Mouse (Mus musculus): Measurements from ENCODE around the gene Zbtb4. TPM values are rescaled to one million over a fixed set of nuclear protein-coding genes. Genes with fewer than 3 reads are reported as not detected.

The Zbtb4 gene
- polyA plus RNA-seq, 1 experiment = 3.0 TPM

GRCm38 (mm10) chr11:69766126-69766609 is 456 bp downstream of the Zbtb4 start:
- H3K79me3 ChIP-seq (ENCODE audit: low read depth) = no peaks in the 10 kb centered on the region
- no peak for TF ChIP-seq CTCF (IDR thresholded peaks at IDR 0.05; ENCODE audit: control insufficient read depth, insufficient read depth, insufficient read length)
- no peak for TF ChIP-seq MAX (IDR thresholded peaks at IDR 0.05)
- TF ChIP-seq USF1 (IDR thresholded peaks at IDR 0.05; ENCODE audit: low read depth) = no peak
- no peak for TF ChIP-seq FOSL1 (IDR thresholded peaks at IDR 0.05; ENCODE audit: insufficient read depth, low read length, poor library complexity, severe bottlenecking)
- TF ChIP-seq CEBPB (IDR thresholded peaks at IDR 0.05; ENCODE audit: low read depth) = no peak
- no peak for TF ChIP-seq MYOD1 (IDR thresholded peaks at IDR 0.05; ENCODE audit: control insufficient read depth, insufficient read length, low read depth)
- no peak for TF ChIP-seq MYOG (IDR thresholded peaks at IDR 0.05; ENCODE audit: control insufficient read depth, extremely low read depth, insufficient read length)
- H3ac ChIP-seq (ENCODE audit: control insufficient read depth, insufficient read length, low read depth) = peak overlapping the region; percentile 50
- H3K4me3 ChIP-seq (ENCODE audit: insufficient read depth, poor library complexity, severe bottlenecking) = peak overlapping the region; percentile 75
- no peaks in the 10 kb centered on the region for H3K79me2 ChIP-seq (ENCODE audit: control insufficient read depth, insufficient read depth)
- no peaks in the 10 kb centered on the region for H3K27me3 ChIP-seq (ENCODE audit: control insufficient read depth, insufficient read depth, insufficient read length)
- no peaks in the 10 kb centered on the region for H3K36me3 ChIP-seq (ENCODE audit: control insufficient read depth, insufficient read depth)

GRCm38 (mm10) chr11:69766872-69767624 is 1.3 kb downstream of the Zbtb4 start:
- Histone ChIP-seq H3K4me3 (ENCODE audit: insufficient read depth, poor library complexity, severe bottlenecking) (no peak overlapping the region), H3K79me3 (ENCODE audit: low read depth) (no peaks in the 10 kb centered on the region), H3ac (ENCODE audit: control insufficient read depth, insufficient read length, low read depth) (no peak overlapping the region), H3K79me2 (ENCODE audit: control insufficient read depth, insufficient read depth) (no peaks in the 10 kb centered on the region), H3K27me3 (ENCODE audit: control insufficient read depth, insufficient read depth, insufficient read length) (no peaks in the 10 kb centered on the region), H3K36me3 (ENCODE audit: control insufficient read depth, insufficient read depth) (no peaks in the 10 kb centered on the region)
- TF ChIP-seq CEBPB (IDR thresholded peaks at IDR 0.05; ENCODE audit: low read depth) (no peak), MYOD1 (IDR thresholded peaks at IDR 0.05; ENCODE audit: control insufficient read depth, insufficient read length, low read depth) (no peak), FOSL1 (IDR thresholded peaks at IDR 0.05; ENCODE audit: insufficient read depth, low read length, poor library complexity, severe bottlenecking) (no peak), MYOG (IDR thresholded peaks at IDR 0.05; ENCODE audit: control insufficient read depth, extremely low read depth, insufficient read length) (no peak), CTCF (IDR thresholded peaks at IDR 0.05; ENCODE audit: control insufficient read depth, insufficient read depth, insufficient read length) (no peak), USF1 (IDR thresholded peaks at IDR 0.05; ENCODE audit: low read depth) (no peak), MAX (IDR thresholded peaks at IDR 0.05) (no peak)

GRCm38 (mm10) chr11:69767625-69767909 is 1.9 kb downstream of the Zbtb4 start:
- no peaks in the 10 kb centered on the region for H3K36me3 ChIP-seq (ENCODE audit: control insufficient read depth, insufficient read depth)
- TF ChIP-seq MYOG (IDR thresholded peaks at IDR 0.05; ENCODE audit: control insufficient read depth, extremely low read depth, insufficient read length) = no peak
- no peak for TF ChIP-seq CTCF (IDR thresholded peaks at IDR 0.05; ENCODE audit: control insufficient read depth, insufficient read depth, insufficient read length)
- no peak for TF ChIP-seq FOSL1 (IDR thresholded peaks at IDR 0.05; ENCODE audit: insufficient read depth, low read length, poor library complexity, severe bottlenecking)
- TF ChIP-seq MYOD1 (IDR thresholded peaks at IDR 0.05; ENCODE audit: control insufficient read depth, insufficient read length, low read depth) = no peak
- no peak for TF ChIP-seq MAX (IDR thresholded peaks at IDR 0.05)
- no peak for TF ChIP-seq USF1 (IDR thresholded peaks at IDR 0.05; ENCODE audit: low read depth)
- TF ChIP-seq CEBPB (IDR thresholded peaks at IDR 0.05; ENCODE audit: low read depth) = no peak
- no peak overlapping the region for H3K4me3 ChIP-seq (ENCODE audit: insufficient read depth, poor library complexity, severe bottlenecking)

GRCm38 (mm10) chr11:69774961-69775360 is 9.2 kb downstream of the Zbtb4 start:
- Histone ChIP-seq H3K27me3 (ENCODE audit: control insufficient read depth, insufficient read depth, insufficient read length) (no peaks in the 10 kb centered on the region), H3ac (ENCODE audit: control insufficient read depth, insufficient read length, low read depth) (no peak overlapping the region), H3K36me3 (ENCODE audit: control insufficient read depth, insufficient read depth) (no peaks in the 10 kb centered on the region), H3K4me3 (ENCODE audit: insufficient read depth, poor library complexity, severe bottlenecking) (no peak overlapping the region), H3K79me2 (ENCODE audit: control insufficient read depth, insufficient read depth) (no peaks in the 10 kb centered on the region), H3K79me3 (ENCODE audit: low read depth) (no peaks in the 10 kb centered on the region)
- TF ChIP-seq CEBPB (IDR thresholded peaks at IDR 0.05; ENCODE audit: low read depth) = no peak
- TF ChIP-seq MYOG (IDR thresholded peaks at IDR 0.05; ENCODE audit: control insufficient read depth, extremely low read depth, insufficient read length) = no peak
- no peak for TF ChIP-seq USF1 (IDR thresholded peaks at IDR 0.05; ENCODE audit: low read depth)
- no peak for TF ChIP-seq MAX (IDR thresholded peaks at IDR 0.05)
- TF ChIP-seq CTCF (IDR thresholded peaks at IDR 0.05; ENCODE audit: control insufficient read depth, insufficient read depth, insufficient read length) = no peak

More at GRCm38 (mm10) chr11:69767625-69767909, 1.9 kb downstream of the Zbtb4 start:
- H3K79me2 ChIP-seq (ENCODE audit: control insufficient read depth, insufficient read depth) = no peaks in the 10 kb centered on the region
- H3ac ChIP-seq (ENCODE audit: control insufficient read depth, insufficient read length, low read depth) = no peak overlapping the region
- H3K27me3 ChIP-seq (ENCODE audit: control insufficient read depth, insufficient read depth, insufficient read length) = no peaks in the 10 kb centered on the region
- H3K79me3 ChIP-seq (ENCODE audit: low read depth) = no peaks in the 10 kb centered on the region

- Histone ChIP-seq H3K36me3 (ENCODE audit: control insufficient read depth, insufficient read depth) (no peaks in the 10 kb centered on the region), H3K79me3 (ENCODE audit: low read depth) (no peaks in the 10 kb centered on the region), H3K4me3 (ENCODE audit: insufficient read depth, poor library complexity, severe bottlenecking) (no peak overlapping the region), H3K79me2 (ENCODE audit: control insufficient read depth, insufficient read depth) (no peaks in the 10 kb centered on the region), H3K27me3 (ENCODE audit: control insufficient read depth, insufficient read depth, insufficient read length) (no peaks in the 10 kb centered on the region), H3ac (ENCODE audit: control insufficient read depth, insufficient read length, low read depth) (no peak overlapping the region)
- TF ChIP-seq MAX (IDR thresholded peaks at IDR 0.05) = no peak
- TF ChIP-seq CTCF (IDR thresholded peaks at IDR 0.05; ENCODE audit: control insufficient read depth, insufficient read depth, insufficient read length) = no peak
- TF ChIP-seq CEBPB (IDR thresholded peaks at IDR 0.05; ENCODE audit: low read depth) = no peak
- TF ChIP-seq FOSL1 (IDR thresholded peaks at IDR 0.05; ENCODE audit: insufficient read depth, low read length, poor library complexity, severe bottlenecking) = no peak
- no peak for TF ChIP-seq MYOG (IDR thresholded peaks at IDR 0.05; ENCODE audit: control insufficient read depth, extremely low read depth, insufficient read length)
- no peak for TF ChIP-seq USF1 (IDR thresholded peaks at IDR 0.05; ENCODE audit: low read depth)
- no peak for TF ChIP-seq MYOD1 (IDR thresholded peaks at IDR 0.05; ENCODE audit: control insufficient read depth, insufficient read length, low read depth)
Measured at GRCm38 (mm10) chr11:69775716-69776115, 10.0 kb downstream of the Zbtb4 start.
